Mouse (Mus musculus): ENCODE measurements around the gene Synpr. TPM values are rescaled to one million over a fixed set of nuclear protein-coding genes. Genes with fewer than 3 reads are reported as not detected.

Synpr gene
- polyA plus RNA-seq, 1 experiment from 2014 or later: 31.9 TPM

DNA sequence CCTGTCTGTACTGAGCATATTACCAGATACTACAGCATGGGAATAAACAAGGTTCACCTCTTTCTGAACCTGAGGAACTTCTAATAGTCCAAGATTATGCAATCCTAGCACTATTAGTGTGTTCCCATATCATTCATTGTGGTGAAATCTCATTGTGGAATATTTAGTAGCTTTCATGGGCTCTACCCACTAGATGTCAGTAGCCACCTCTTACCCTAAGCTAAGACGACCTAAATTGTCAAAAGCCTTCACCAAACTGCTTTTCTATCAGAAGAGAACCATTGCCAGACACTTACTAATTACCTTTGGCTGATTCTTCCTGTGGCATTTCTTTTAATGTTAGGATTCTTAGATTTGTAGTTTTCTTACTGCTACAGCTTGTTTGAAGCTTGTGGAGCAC is 174.8 kb downstream of the Synpr start:
- Histone ChIP-seq H3K4me3 (replicated peaks; ENCODE audit: low read length) (no peak overlapping the region), H3K4me1 (replicated peaks; ENCODE audit: control insufficient read depth, insufficient read depth, low read length) (peaks cover 9% of the 10 kb centered on the region), H3K36me3 (ENCODE audit: control insufficient read depth, insufficient read depth) (no peaks in the 10 kb centered on the region), H3K9me3 (ENCODE audit: control insufficient read depth, low read length) (no peaks in the 10 kb centered on the region), H3K27me3 (replicated peaks; ENCODE audit: control insufficient read depth, insufficient read depth, low read length) (no peaks in the 10 kb centered on the region), H3K27ac (ENCODE audit: low read length) (no peak overlapping the region), H3K9ac (replicated peaks; ENCODE audit: low read depth, low read length) (no peak overlapping the region), H3K4me2 (ENCODE audit: low read length) (no peak overlapping the region)
- 12% methylated on average over 1 of the region's 1 CpGs for WGBS
- peak; percentile 43; the same call in 1 of the 2 replicates for ATAC-seq

DNA sequence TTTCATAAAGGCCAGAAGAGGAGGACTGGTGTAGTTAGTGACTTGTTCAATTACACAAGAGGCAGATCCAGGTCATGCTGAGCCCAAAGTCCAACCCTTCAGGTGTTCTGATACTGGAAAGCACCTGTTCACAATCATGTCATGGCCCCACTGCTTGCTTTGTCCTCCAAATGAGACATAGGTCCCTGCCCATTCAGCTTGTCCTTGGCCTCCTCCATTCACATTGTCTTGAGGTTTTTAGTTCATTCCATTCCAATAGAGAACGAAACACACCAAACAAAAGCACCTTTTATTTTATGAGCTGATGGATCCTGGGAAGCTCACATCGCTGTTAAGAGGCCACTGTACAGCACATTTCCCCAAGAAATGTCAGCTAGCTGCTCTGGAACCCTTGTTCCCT is 184.6 kb downstream of the Synpr start:
- H3K27me3 ChIP-seq (replicated peaks; ENCODE audit: control insufficient read depth, insufficient read depth, low read length): no peaks in the 10 kb centered on the region
- H3K36me3 ChIP-seq (ENCODE audit: control insufficient read depth, insufficient read depth): no peaks in the 10 kb centered on the region
- no peaks in the 10 kb centered on the region for H3K4me1 ChIP-seq (replicated peaks; ENCODE audit: control insufficient read depth, insufficient read depth, low read length)
- WGBS: 72% methylated on average over 2 of the region's 2 CpGs
- no peak for ATAC-seq
- H3K9ac ChIP-seq (replicated peaks; ENCODE audit: low read depth, low read length): no peak overlapping the region
- H3K27ac ChIP-seq (ENCODE audit: low read length): no peak overlapping the region
- no peak overlapping the region for H3K4me2 ChIP-seq (ENCODE audit: low read length)
- H3K4me3 ChIP-seq (replicated peaks; ENCODE audit: low read length): no peak overlapping the region
- no peaks in the 10 kb centered on the region for H3K9me3 ChIP-seq (ENCODE audit: control insufficient read depth, low read length)

DNA sequence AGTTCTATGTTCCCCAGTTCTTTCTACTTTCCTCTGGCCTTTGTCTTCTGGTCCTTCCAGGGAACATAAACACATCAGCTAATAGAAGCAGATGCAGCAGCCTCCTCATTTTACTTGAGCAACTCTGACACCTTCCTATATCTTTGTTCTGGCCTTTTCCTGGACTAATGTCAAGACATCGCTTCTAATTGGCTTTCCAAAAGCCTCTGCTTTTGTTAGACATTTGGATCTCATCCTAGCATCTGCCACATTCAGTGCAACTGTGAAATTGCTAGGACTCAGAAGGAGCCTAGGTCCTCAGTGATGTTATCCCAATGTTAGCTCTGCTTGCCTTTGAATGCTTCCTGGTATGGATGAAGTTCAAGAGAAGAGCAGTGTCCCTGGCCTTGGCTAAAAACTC is 193.2 kb downstream of the Synpr start:
- 39% methylated on average over 1 of the region's 1 CpGs for WGBS
- no peak overlapping the region for H3K27ac ChIP-seq (ENCODE audit: low read length)
- no peak overlapping the region for H3K9ac ChIP-seq (replicated peaks; ENCODE audit: low read depth, low read length)
- H3K27me3 ChIP-seq (replicated peaks; ENCODE audit: control insufficient read depth, insufficient read depth, low read length): no peaks in the 10 kb centered on the region
- no peak overlapping the region for H3K4me2 ChIP-seq (ENCODE audit: low read length)
- H3K9me3 ChIP-seq (ENCODE audit: control insufficient read depth, low read length): no peaks in the 10 kb centered on the region
- no peaks in the 10 kb centered on the region for H3K36me3 ChIP-seq (ENCODE audit: control insufficient read depth, insufficient read depth)
- no peak overlapping the region for H3K4me3 ChIP-seq (replicated peaks; ENCODE audit: low read length)
- peak; percentile 43 for ATAC-seq
- H3K4me1 ChIP-seq (replicated peaks; ENCODE audit: control insufficient read depth, insufficient read depth, low read length): peaks cover 2% of the 10 kb centered on the region; the same call in 1 of the 2 replicates

GRCm38 (mm10) chr14:13505355-13505754 is 220.8 kb downstream of the Synpr start:
- Histone ChIP-seq H3K27me3 (replicated peaks; ENCODE audit: control insufficient read depth, insufficient read depth, low read length) (no peaks in the 10 kb centered on the region), H3K9me3 (ENCODE audit: control insufficient read depth, low read length) (no peaks in the 10 kb centered on the region), H3K27ac (ENCODE audit: low read length) (no peak overlapping the region), H3K4me3 (replicated peaks; ENCODE audit: low read length) (no peak overlapping the region), H3K4me2 (ENCODE audit: low read length) (no peak overlapping the region), H3K4me1 (replicated peaks; ENCODE audit: control insufficient read depth, insufficient read depth, low read length) (no peaks in the 10 kb centered on the region), H3K9ac (replicated peaks; ENCODE audit: low read depth, low read length) (no peak overlapping the region), H3K36me3 (ENCODE audit: control insufficient read depth, insufficient read depth) (no peaks in the 10 kb centered on the region)
- WGBS: 64% methylated on average over 5 of the region's 5 CpGs
- no peak for ATAC-seq

DNA sequence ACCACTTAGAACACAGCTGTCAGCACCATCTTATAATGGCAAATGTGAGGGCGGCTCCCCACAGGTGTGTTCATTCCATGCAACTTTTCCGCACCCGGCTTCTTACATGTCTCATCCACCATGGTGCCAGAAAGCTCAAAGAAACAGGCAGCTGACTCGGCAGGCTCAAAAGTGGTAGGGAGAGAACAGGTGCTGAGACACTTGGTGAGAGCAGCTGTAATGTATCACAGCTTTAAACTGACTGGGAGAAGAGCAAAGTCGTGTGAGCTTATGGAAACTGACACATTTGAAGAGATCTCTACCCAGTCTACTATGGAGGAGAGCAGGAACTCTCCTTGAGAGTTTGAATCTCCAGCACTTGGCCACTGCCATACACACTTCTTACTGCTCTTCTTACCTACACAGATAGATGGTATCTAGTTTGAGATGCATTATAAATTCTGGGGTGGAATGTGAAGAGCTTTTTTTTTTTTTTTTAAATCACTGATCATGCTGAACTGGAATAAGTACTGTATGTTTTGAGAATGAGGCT is 234.1 kb downstream of the Synpr start:
- Histone ChIP-seq H3K4me1 (replicated peaks; ENCODE audit: control insufficient read depth, insufficient read depth, low read length) (peaks cover 7% of the 10 kb centered on the region), H3K9ac (replicated peaks; ENCODE audit: low read depth, low read length) (no peak overlapping the region), H3K36me3 (ENCODE audit: control insufficient read depth, insufficient read depth) (no peaks in the 10 kb centered on the region), H3K4me3 (replicated peaks; ENCODE audit: low read length) (no peak overlapping the region), H3K27ac (ENCODE audit: low read length) (peak overlapping the region; percentile 52), H3K27me3 (replicated peaks; ENCODE audit: control insufficient read depth, insufficient read depth, low read length) (no peaks in the 10 kb centered on the region), H3K9me3 (ENCODE audit: control insufficient read depth, low read length) (no peaks in the 10 kb centered on the region), H3K4me2 (ENCODE audit: low read length) (no peak overlapping the region)
- peak; percentile 49; the same call in 1 of the 2 replicates for ATAC-seq
- 72% methylated on average over 5 of the region's 5 CpGs for WGBS

GRCm38 (mm10) chr14:13519239-13520011 is 234.8 kb downstream of the Synpr start:
- Histone ChIP-seq H3K9ac (replicated peaks; ENCODE audit: low read depth, low read length) (no peak overlapping the region; the same call in 1 of the 2 replicates), H3K36me3 (ENCODE audit: control insufficient read depth, insufficient read depth) (no peaks in the 10 kb centered on the region), H3K4me2 (ENCODE audit: low read length) (no peak overlapping the region), H3K27ac (ENCODE audit: low read length) (peak overlapping the region; percentile 52), H3K9me3 (ENCODE audit: control insufficient read depth, low read length) (no peaks in the 10 kb centered on the region), H3K4me3 (replicated peaks; ENCODE audit: low read length) (no peak overlapping the region), H3K4me1 (replicated peaks; ENCODE audit: control insufficient read depth, insufficient read depth, low read length) (peaks cover 7% of the 10 kb centered on the region), H3K27me3 (replicated peaks; ENCODE audit: control insufficient read depth, insufficient read depth, low read length) (no peaks in the 10 kb centered on the region)
- WGBS: 12% methylated on average over 7 of the region's 7 CpGs
- peak; percentile 85 for ATAC-seq

DNA sequence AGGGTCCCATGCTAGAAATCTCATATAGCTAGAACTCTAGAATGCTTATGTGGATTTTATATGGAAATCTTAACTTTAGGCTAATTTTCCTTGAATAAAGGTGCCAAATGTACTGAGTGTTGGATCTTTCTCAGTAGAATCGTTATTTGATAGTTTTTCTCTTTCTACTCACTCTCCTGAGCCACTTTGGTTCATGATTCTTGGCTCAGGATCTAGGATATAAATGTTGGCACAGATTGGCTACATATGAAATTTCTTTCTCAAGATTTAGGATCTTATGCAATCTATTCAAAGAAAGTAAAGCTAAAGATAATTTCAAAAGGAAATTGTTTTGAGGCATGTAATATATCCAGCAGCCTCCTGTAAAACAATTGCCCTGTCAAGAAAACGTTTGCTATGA is 263.2 kb downstream of the Synpr start:
- H3K4me3 ChIP-seq (replicated peaks; ENCODE audit: low read length): no peak overlapping the region
- no peak overlapping the region for H3K4me2 ChIP-seq (ENCODE audit: low read length)
- ATAC-seq: no peak
- H3K36me3 ChIP-seq (ENCODE audit: control insufficient read depth, insufficient read depth): no peaks in the 10 kb centered on the region
- WGBS: 62% methylated on average over 2 of the region's 2 CpGs
- no peak overlapping the region for H3K27ac ChIP-seq (ENCODE audit: low read length)
- H3K4me1 ChIP-seq (replicated peaks; ENCODE audit: control insufficient read depth, insufficient read depth, low read length): no peaks in the 10 kb centered on the region
- no peaks in the 10 kb centered on the region for H3K27me3 ChIP-seq (replicated peaks; ENCODE audit: control insufficient read depth, insufficient read depth, low read length)
- no peaks in the 10 kb centered on the region for H3K9me3 ChIP-seq (ENCODE audit: control insufficient read depth, low read length)
- H3K9ac ChIP-seq (replicated peaks; ENCODE audit: low read depth, low read length): no peak overlapping the region

GRCm38 (mm10) chr14:13551209-13551608 is 266.6 kb downstream of the Synpr start:
- H3K4me1 ChIP-seq (replicated peaks; ENCODE audit: control insufficient read depth, insufficient read depth, low read length): no peaks in the 10 kb centered on the region
- no peak overlapping the region for H3K27ac ChIP-seq (ENCODE audit: low read length)
- no peaks in the 10 kb centered on the region for H3K36me3 ChIP-seq (ENCODE audit: control insufficient read depth, insufficient read depth)
- H3K9me3 ChIP-seq (ENCODE audit: control insufficient read depth, low read length): no peaks in the 10 kb centered on the region
- no peak for ATAC-seq
- no peak overlapping the region for H3K9ac ChIP-seq (replicated peaks; ENCODE audit: low read depth, low read length)
- H3K27me3 ChIP-seq (replicated peaks; ENCODE audit: control insufficient read depth, insufficient read depth, low read length): no peaks in the 10 kb centered on the region
- H3K4me3 ChIP-seq (replicated peaks; ENCODE audit: low read length): no peak overlapping the region
- no peak overlapping the region for H3K4me2 ChIP-seq (ENCODE audit: low read length)
- 80% methylated on average over 4 of the region's 4 CpGs for WGBS

GRCm38 (mm10) chr14:13553616-13554370 is 269.2 kb downstream of the Synpr start:
- Histone ChIP-seq H3K4me2 (ENCODE audit: low read length) (no peak overlapping the region), H3K9ac (replicated peaks; ENCODE audit: low read depth, low read length) (no peak overlapping the region), H3K36me3 (ENCODE audit: control insufficient read depth, insufficient read depth) (no peaks in the 10 kb centered on the region), H3K9me3 (ENCODE audit: control insufficient read depth, low read length) (no peaks in the 10 kb centered on the region), H3K4me3 (replicated peaks; ENCODE audit: low read length) (no peak overlapping the region), H3K4me1 (replicated peaks; ENCODE audit: control insufficient read depth, insufficient read depth, low read length) (no peaks in the 10 kb centered on the region), H3K27ac (ENCODE audit: low read length) (no peak overlapping the region), H3K27me3 (replicated peaks; ENCODE audit: control insufficient read depth, insufficient read depth, low read length) (no peaks in the 10 kb centered on the region)
- WGBS: 15% methylated on average over 1 of the region's 1 CpGs
- ATAC-seq: no peak
